Mouse (Mus musculus) frontal cortex, postnatal 10 days (tissue): Measurements from ENCODE around the gene Zcchc2.

Source experiments
- DNase-seq, 2 experiments: peaks; one replicate each; pipeline ENCODE4 v3.0.0; 2022; ENCODE audit warnings: low spot score in 2 of 2, mixed read lengths in 1 of 2

Zcchc2 gene

DNA sequence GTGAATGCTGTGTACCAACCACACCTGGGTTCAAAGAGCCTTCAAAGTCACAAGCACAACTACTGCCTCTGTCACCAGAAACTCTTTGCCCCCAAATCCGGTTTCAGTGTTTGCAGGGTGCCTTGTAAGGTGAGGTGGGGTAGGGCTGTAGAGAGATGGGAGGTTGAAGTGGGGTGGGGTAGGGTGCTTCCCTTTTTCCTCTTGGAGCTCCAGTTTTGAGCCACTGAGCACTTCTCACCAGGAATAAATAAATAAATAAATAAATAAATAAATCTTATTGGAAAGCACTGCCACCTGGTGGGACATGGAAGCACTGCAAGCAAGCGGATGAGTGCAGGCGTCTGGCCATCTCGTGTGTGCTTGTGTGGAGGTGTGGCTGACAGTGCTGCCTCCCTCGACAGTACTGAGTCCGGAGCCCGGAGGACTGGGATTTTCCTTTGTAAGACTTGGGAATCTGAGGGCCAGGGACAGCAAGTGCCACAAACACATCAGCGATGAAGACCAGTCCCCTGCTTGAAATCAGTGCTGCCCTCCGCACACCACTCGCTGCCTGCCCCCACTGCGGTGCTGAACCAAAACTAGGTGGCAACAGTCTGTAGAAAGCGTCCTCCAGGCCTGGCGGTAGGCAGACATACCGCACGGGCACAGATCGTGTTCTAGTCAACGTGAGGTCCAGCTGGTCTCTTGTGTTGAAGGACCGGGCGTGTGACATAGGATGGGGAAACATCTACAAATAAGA lies 46.8 kb downstream of the Zcchc2 start:
- DNase-seq: peak in 1 of 2 experiments; percentile 58

DNA sequence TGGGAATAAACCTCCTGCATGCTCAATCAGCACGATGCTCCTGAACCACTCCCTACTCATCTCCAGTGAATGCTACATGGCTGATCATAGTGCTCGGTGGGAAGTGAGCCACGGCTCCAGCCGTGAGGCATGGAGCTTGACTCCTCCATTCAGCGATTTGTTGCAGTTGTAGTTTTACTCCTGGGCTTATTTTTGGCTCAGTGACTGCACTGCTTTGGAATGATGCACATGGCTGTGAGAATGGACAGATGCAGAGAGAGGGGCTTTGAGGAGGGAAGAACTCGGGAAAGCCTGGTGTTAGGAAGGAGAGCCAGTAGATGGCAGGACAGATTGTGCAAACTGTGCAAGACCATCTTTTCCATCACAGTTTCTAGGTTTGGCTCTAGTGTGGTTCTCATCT lies 49.1 kb downstream of the Zcchc2 start:
- DNase-seq: peak in 1 of 2 experiments; percentile 18

DNA sequence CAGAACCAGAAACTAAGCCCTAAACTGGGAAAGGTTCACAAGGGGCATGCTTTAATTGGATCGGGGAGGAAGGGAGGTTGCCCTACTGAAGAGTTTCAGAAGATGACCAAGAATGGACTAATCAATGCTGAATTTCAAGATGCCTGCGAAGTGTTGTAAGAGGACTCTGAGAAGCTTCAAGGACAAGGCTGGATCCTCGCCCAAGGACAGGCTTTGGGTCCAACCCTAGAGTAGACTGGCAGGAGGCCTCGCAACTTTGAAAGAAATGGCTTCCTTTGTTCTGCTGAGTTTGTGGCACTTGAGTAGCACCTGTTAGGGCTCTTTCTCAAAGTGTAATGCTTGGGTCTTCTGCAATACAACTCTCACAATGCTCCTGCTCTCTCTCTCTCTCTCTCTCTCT lies 50.1 kb downstream of the Zcchc2 start:
- DNase-seq: no peak

DNA sequence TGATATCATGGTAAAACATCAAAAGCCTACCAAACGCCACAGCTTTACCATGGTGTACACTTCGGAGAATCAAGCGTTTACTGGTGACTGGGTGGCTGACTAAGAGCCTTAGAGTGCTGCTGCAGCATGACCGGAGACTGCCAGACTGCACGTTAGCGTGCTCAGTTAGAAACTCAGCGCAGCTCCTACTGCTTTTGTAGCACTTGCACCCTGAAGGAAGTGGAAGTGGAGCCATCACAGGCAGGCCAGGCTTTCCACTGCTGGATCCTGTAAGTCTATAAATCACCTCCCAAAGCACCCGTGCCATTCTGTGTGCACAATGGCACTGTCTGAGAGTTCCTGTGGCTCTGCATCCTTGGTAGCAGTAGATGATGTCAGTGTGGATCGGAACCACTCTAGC lies 52.0 kb downstream of the Zcchc2 start:
- DNase-seq: no peak

DNA sequence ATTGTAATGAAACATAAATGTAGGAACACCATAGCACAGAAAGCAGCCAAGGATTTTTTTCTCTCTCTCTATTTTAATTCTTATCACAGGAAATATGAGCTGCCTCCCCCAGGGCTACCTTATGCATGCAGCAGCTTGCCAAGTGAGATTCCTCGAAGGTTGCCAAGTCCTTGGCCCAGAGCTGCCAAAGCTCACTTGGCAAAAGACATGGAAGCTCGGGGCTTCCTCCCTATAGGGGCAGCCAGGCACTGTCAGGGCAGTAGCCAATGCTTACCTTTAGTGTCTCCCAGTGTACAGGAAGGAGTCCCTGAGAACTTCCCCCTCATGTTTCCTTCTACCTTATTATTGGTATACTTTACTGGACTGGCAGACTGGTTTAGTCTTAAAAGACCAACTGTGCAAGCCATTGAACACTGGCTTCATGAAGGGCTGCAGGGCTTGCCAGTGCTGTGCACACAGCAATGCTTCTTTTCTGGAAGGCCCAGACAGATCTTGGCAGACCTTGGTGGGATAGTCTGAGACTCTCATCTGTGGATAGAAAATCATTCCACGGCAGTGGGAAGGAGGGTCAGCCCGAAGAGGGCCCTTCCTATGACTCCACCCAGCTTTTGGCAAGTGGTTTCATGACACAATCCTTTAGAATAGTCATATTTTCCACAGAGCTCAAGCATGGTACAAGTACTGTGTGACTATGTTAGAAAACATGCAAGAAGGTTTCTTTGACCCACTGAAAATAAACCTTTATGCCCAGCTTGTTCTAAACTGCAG lies 53.0 kb downstream of the Zcchc2 start:
- DNase-seq: no peak

DNA sequence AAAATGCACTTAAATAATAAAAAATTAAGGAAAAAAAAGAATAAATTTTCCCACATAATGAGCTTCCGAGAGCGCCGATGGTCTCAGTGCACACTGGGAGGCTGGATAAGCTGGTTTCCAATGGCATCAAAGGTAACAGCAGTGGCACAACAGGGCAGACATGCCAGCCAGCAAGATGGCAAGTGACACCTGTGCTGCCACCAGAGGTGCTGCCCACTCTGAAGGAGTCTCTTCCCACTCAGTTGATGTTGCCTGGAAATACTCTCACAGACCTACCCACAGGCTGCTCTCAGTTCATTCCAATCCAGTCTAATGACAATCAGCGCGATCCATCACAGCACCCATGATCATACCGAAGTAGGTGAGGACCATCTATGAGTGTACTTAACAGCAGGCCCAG lies 58.8 kb downstream of the Zcchc2 start:
- DNase-seq: no peak

DNA sequence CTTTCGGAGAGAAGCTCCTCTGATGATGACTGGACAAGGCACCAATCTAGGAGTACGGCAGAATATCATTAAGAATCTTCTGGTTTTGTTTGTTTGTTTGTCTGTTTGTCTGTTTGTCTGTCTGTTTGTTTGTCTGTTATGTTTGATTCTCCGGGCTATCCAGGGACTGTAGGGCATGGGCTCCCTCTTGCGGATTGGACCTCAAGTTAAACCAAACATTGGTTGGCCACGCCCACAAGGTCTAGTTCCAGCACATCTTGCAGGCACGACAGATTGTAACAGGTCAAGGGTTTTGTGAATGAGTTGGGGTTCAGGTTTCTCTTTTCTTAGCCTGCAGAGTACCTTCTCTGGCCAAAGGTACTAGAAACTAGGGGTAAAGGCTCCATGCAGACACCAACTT lies 64.8 kb downstream of the Zcchc2 start:
- DNase-seq: no peak

DNA sequence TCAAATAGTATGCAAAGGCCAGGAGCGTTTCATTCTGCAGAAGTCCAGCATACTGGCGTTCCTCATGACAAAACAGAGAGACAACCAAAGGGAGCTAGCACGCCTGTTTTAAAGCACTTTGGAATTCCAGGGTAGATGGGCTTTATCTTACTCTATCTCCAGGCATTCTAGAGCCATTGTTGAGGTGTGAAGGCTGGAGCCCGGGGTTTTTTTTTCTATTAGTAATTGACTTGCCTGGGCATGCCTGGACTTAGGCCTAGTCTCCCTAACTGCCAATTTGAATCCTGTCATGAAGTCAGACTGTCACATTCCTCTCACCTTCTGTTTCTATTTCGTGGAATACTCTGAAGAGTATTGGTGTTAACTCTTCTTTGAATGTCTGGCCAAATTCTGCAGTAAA lies 68.1 kb downstream of the Zcchc2 start:
- no peak for DNase-seq

DNA sequence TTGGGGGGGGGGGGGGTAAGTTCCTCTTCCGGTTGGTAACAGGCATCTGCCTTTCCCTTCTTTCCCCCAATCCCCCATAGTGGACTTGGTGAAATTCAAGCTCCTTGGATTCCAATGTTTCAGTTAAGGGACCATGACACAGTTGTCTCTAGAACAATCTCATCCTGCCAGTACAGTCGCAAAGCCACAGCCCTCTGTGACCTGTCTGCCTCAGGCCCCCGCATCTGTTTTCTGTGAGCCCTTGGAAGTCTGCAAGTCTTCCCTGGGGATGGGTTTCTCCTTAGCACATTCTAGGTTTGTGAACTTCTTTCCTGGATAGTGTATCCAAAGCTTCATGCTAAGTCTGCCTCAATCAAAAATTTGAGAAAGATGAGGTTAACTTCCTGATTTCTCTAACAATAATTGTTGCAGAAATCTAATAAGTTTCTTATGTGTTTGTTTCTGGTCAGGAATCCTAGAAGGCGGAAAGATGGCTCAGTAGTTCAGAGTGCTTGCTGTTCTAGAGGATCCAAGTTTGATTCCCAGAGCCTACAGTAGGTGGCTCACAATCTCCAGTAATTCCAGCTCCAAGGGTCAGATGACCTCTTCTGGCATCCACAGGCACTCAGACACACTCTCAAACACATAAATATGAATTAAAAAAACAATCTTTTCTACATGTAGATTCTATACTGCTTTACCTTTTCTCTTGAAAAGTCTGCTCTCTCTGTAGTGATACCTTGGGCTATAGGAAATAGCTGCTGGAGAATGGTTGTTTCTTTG lies 69.5 kb downstream of the Zcchc2 start:
- no peak for DNase-seq

DNA sequence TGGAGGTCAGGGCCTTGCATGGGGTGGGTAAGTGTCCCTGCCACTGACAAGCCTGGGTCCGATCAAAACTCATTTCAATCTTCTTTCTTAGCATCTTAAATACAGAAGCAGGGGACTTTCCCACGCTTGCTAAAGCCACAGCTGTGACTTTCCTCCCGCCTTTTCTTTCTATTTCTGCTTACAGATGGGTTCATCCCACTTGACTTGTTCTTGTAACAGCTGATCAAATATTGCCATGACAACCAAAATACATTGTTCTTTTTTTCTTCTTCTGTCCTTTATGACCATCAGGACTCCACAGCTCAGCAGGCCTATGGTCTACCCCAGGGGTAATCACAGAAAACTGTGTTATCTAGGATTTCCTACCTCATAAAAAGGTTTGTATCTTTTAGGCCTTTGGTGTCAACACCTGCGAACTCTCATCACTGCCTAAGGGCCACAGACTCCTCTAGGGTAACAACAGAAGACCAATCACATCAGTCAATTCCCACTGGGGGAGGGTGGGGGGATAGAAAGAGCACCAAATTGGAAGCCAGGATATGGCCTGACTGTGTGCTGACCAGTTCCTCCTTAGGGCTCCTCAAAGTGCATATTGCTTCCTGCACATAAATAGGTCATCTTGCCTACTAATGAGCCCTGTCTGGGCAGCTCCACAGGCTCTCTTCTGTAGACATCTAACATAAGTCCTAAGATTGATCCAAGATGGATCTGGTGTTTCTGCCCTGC lies 71.1 kb downstream of the Zcchc2 start:
- no peak for DNase-seq

DNA sequence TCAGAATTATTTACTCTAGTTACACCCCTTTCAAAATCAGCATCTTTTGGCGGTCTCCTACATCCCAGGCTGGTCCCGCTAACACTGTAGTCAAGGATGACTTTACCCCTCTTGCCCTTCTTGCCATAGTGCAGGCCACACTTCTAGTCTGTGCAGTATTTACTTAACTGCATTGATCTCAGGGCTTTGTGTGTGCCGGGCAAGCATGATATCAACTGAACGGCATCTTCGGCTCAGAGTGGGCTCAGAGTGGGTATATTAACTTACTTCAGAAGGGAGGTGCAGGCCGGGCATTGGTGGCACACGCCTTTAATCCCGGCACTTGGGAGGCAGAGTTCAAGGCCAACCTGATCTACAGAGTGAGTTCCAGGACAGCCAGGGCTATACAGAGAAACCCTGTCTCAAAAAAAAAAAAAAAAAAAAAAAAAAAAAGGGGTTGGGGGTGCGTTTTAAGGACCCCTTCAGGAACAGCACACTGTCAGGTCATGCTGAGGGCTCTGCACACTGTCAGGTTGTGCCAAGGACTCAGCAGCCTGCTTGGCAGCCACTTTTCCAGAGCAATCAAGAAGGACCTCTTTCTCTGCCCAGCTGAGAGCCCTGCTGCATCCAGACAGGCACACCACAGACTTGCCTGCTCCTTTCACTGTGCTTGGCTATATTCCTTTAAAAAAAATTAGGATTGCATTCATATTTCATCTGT lies 72.8 kb downstream of the Zcchc2 start:
- DNase-seq: no peak

DNA sequence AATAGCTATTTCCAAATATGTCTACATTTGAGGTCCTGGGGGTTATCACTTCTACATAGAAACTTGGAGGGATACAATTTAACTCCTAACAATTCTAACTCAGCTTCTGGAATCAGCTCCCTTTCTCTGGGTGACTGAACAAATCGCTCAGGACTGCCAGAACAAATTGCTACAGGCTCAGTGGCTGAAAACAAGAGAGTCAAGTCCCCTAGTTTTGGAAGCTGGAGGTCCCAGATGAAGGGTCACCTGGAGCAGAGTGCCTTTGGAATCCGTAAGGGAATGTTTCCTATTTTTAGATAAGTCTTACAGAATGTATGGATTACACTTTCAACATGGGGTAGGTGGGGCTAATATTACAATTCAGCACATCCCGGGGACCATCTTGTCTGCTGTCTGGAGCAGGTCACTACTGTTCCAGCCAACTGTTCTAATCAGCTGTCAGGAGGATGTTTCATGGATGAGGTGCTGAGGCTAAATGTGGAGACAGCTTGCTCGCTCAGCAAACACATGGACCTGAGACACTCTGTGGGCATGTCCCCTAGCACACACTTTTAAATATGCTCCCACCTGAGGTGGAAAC lies 73.5 kb downstream of the Zcchc2 start:
- DNase-seq: no peak

DNA sequence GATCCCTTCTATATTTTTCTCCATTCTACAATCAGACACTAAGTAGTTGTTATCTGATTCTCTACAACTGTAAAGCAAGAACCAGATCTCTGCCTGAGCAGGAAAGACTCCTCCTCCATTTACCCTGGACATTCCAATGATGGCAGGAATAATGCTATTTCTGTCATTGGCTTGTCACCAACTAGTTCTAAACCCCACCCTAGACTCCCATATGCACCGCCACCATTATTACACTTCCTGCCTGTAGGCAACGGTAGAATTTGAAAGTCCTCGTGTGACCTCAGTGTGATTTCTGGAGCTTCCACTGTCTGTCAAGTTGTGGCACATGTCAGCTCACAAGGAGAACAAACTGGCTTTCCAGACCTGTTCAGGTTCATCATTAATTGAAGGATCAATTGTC lies 74.1 kb downstream of the Zcchc2 start:
- DNase-seq: no peak

DNA sequence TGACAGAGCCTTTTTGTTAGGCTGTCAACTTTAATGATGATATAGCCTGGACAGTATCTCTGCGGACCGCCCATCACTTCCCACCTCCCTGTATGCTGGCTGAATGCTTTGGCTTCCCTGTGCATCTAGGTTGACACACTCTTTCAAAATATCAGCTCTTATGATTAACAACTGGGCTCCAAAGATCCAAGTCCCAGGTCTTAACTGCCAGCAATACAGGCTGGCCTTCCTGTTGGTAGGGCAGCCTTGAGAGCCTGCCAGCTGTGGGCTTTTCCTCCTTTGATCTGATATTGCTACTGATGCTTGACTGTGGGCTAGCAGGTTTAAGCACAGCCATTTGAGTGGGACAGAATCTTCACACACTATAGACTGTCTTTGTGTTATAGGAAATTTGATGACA lies 74.5 kb downstream of the Zcchc2 start:
- DNase-seq: no peak

DNA sequence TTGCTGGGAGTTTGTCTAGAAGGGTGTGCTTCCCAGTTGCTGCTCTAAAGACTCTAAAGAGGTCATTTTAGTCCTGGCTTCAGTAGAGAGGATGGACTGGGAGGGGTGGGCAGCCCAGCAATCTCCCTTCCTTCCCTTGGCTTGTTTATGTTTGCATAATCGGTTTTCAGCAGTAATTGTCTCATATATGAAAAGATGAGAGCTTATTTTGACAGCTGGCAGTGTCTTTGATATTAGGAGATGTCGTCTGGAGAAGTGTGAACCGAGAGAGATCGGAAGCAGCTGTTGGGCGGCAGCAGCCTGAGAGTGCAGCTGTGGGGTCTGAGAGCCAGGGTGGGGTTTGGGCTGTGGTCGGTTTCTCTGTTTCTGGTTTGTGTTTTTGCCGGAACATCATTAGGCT lies 75.5 kb downstream of the Zcchc2 start:
- no peak for DNase-seq

DNA sequence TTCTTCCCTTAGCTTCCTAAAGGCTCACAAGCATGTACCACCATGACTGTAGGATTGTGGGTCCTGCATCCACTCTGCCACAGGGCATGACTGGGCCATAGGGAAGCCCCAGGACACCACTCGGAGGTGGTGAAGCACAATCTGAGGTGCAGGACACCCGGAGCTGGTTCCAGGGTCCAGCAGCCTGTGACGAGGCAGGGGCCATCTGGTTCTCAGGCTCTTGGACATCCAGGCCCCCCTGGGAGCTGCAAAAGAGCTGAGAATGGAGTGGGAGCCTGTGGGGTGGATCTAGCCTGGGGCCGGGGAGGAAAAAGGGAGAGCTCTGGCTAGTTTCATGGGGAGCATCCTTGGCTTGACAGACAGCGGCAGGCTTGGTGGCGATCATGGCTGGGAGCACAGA lies 77.1 kb downstream of the Zcchc2 start:
- DNase-seq: no peak

DNA sequence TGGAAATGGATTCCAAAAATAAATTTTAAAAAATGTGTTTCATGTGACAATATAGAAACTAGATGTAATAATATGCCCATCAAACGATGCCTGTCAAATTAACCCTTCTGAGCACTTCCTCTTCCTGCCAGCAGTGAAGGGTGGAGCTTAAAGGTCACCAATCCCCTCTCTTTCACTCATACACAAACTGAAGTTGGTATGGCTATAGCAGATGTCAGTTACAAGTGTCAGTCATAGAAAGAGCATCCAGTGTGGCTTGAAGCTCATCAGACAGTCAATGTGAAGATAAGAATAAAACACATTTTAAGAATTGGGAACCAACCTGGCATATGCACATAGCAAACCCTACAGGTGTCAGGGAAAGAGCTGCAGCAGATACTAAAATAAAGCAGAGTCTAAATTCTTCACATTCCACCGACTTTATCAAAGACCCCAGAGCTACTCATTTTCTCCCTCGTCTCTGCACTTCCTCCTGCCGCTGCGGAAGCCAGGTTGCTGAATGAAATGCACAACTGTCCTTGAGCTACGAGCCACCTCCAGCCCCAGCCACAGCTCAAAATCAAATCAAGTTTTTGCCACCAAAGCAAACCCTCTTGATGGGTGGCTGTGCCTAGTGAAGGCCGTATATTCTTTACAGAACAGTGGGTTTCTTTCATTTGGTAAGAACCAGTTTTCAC lies 79.8 kb downstream of the Zcchc2 start:
- no peak for DNase-seq

DNA sequence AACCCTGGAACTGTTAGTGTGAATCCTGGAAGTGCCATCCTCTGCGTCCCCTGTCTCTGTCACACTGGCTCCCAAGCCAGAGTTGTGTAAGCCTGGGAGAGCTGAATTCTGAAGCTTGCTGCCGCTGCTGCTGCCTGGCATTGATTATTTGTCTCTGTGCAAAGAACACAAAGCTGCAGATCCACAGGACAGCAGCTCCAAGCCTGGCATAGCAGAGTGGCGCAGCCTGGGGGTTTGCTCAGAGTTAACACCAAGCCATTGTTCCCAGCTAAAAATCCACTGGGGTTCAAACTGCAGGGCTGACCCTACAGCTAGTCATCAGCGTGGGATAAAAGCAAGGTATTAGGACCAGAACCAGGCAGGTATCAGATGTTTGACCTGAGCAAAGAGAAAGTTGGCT lies 80.6 kb downstream of the Zcchc2 start:
- no peak for DNase-seq

DNA sequence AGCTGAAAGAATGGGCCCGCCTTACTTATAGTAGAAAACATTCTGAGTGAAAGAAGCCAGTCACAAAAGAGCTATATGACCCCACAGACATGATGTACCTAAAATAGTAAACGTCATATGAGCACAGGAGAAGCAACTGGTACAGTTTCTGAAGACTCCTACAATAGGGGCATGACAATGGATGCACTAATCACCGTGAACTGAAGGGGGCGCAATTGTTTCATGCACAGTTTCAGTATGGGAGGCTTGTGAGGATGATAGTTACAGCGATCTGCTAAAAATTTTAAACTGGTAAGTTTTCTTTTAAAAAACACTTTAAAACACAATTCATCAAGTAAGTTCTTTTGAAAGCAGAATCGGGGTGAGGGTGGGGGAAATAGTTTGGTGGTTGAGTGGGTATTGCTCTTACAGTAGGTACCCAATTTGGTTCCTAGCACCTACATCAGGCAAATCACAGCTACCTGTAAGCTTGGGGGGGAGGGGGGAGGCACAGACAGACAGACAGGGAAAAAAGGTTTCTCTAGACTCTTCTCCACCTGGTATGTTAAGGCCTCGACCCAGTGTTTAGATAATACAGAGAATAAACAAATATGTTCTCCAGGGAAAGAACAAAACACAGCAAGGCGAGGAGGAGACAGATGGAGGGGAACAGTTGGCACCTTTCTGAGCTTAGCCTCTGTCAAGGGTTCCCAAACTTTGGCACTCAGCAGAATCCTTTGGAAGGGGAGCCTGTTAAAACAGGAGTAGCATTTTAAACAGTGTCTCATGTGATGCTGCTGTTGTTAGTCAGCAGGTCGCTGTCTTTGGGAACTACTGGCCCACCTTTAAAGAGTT lies 81.2 kb downstream of the Zcchc2 start:
- DNase-seq: peak; percentile 41 to 79

DNA sequence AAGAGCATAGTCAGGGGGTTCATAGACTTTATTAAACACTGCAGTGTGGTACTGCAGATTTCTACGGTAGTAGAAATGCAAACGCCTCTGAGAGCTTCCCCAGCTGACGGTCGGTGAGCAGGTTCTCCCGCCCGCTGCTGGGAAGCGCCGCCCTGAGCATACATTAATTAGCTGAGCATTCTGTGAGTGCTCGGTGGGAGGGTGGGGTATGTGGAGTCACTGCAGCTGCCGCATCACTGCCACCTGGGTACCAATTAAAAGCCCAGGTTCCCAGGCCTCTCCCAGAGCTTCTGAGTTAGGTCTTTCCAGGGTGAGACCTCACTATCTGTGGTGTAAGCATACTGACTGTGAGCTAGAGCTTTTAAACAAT lies 81.8 kb downstream of the Zcchc2 start:
- no peak for DNase-seq
